Mouse (Mus musculus): ENCODE data around the gene Gm20741. TPM values are rescaled to one million over a fixed set of nuclear protein-coding genes. Genes with fewer than 3 reads are reported as not detected.

Gene Gm20741
- not detected for total RNA-seq (2021)

DNA sequence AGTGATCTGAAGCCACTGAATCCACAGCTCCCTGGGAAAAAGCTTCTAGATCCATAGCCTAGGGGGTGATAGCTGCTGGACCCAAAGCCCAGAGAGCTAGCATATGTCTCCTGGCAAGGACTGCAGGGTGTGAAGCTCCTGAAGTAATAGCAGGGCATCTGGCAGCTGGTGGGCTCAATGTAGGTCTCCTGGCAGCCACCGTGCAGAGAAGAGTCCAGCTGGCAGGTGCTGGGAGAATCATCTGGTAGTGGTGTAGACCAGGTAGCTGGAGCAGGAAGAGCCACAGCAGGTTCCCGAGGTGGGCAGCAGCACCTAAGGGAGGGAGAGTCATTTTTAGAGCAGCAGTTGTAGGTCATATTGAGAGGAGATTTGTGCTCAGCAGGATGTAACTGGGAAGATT is at the start of gene Gm20741:
Gene Gm20741 (minus strand): TSS at position 394 of the 400 bp plus-strand sequence.
- intact Hi-C loops (cut with DNase I) = no loop called here
- peak; percentile 70 for DNase-seq

DNA sequence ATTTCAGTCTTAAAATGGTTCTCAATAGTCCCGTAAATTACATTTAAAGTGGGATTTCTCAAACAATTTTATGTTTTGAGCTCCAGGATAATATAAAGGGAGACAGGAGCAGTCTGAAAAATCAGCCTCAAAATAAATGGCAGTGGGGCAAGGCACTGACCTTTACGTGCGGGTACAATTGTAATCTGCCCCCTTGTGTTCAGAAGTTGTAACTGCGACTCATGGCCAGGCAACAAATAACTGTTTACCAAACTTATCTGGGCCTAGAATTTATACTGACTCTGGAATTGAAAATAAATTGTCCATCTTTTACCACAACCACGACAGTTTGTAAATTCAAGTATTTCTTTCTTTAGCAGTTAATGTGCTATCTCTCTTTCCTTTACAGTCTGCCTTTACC is 39.4 kb upstream of the Gm20741 start:
- intact Hi-C loops (cut with DNase I) = no loop called here
- peak; percentile 27 for DNase-seq

DNA sequence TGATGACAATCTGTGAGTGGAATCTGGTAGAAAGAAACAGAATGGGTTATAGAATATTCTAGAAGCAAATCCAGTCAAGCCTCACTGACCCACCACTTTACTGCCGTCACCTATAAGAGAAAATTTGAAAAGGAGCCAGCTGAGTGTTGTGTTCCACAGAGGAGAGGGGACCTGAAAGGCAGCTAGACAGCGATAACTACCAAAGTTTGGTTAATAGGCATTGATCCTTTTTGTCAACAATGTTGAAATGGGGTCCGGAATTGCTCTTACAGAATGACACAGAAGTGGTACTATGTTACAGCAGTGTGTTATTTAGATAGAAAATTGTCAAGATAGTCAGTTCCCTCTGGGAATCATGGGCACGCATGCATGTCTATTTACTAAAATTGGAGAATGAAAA is 36.5 kb upstream of the Gm20741 start:
- DNase-seq = no peak
- intact Hi-C loops (cut with DNase I) = no loop called here

DNA sequence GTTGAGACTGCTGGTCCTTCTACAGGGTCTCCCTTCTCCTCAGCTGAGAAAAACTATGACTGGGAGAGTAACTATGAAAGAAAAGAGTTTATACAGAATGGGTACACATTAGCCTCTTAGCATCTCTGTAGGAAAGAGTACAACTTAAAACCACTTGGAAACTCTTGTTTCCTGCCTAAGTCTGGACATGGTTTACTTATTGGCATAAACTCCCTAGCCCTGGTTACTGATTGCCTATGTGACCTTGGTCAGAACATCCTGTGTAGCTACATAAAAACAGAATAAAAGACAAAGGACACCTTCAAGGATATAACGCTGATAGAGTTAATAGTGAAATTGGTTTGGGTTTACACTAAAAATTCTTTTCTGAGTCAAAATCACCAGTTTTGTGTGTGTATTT is 35.3 kb upstream of the Gm20741 start:
- DNase-seq = no peak
- intact Hi-C loops (cut with DNase I) = no loop called here

DNA sequence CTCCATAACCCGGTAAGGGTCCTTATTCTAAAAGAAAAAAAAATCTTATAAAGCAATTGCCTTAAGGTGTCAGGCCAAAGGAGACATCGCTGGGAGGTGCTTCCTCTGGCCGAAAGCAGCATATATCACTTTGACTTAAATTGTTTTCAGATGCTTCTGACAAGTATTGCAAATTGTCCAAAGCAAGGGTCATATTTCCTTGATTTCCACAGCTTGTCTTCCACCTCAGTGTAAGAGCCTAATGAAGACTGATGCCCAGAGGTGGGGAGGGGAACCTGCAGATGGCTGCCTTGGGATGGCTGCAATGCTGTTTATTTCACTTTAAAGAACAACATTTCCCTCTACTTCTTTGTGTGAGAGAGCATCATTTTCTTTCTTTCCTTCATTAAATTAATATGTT is 15.0 kb upstream of the Gm20741 start:
- no peak for DNase-seq
- intact Hi-C loops (cut with DNase I) = no loop called here

GRCm38 (mm10) chr16:88826095-88826652 is 14.2 kb upstream of the Gm20741 start, which contains the start of gene Krtap14:
Gene Krtap14, minus strand, starts transcription at chr16:88826145.
- no peak for DNase-seq

GRCm38 (mm10) chr16:88823736-88824135 is 11.7 kb upstream of the Gm20741 start:
- no peak for DNase-seq
- intact Hi-C loops (cut with DNase I) = no loop called here

More at GRCm38 (mm10) chr16:88826095-88826652, 14.2 kb upstream of the Gm20741 start, which contains the start of gene Krtap14:
- intact Hi-C loops (cut with DNase I) = no loop called here

DNA sequence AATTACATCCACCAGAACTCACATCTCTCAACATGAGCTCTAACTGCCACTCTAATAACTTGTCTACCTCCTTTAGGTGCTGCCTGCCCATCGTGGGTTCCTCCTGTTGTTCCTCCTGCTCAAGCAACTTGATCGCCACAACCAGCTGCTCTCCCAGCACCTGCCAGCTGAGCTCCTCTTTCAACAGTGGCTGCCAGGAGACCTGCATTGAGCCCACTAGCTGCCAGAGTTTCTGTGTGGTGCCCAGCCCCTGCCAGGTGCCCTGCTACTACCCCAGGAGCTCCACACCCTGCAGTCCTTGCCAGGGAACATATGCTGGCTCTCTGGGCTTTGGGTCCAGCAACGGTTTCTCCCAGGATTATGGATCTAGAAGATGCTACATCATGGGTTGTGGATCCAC is 8.0 kb upstream of the Gm20741 start, which contains the start of gene Krtap15:
Gene Krtap15 (plus strand): TSS at position 150 of the 400 bp plus-strand sequence.
- peak; percentile 60 for DNase-seq
- intact Hi-C loops (cut with DNase I) = no loop called here

DNA sequence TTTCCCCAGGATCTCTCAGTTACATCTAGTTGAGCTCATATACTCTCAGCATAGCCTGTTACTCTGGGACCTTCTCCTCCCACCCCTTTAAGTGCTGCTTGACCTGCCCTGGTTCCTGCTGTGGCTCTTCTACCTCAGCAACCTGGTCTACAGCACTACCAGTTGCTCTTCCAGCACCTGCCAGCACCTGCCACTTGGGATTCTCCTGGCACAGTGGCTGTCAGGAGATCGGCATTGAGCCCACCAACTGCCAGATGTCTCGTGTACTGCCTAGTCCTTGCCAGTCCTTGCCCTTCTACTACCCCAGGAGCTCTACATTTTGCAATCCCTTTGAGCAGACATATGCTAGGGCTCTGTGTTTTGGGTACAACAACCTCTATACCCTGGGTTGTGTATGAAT is 25.2 kb downstream of the Gm20741 start:
- intact Hi-C loops (cut with DNase I) = no loop called here
- peak; percentile 72 for DNase-seq

- intact Hi-C loops (cut with DNase I) = no loop called here
- no peak for DNase-seq
Observed at GRCm38 (mm10) chr16:88777596-88777995, 34.4 kb downstream of the Gm20741 start, which contains the start of gene Gm5965. Gene Gm5965, plus strand, starts transcription at chr16:88777896.

DNA sequence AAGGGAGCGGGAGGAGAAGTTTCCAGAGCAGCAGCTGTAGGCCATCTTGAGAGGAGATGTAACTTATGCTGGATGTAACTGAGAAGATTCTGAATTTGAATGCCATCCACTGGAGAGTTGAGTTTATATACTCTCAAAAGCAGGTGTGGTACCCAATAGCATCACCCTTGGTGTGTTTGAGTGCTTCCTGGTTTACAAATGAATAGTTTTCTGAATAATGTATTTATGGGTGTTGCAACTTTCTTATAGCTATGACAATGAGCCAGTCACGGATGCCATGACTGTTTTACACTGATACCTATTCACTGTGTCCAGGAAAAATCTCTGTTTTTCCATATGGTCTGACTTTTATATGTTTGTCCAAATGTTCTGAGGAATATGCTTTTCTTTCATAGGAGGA is 37.9 kb downstream of the Gm20741 start, which contains the start of gene 2310057N15Rik:
Gene 2310057N15Rik (minus strand): TSS at position 101 of the 400 bp plus-strand sequence.
- DNase-seq = no peak
- intact Hi-C loops (cut with DNase I) = no loop called here

Other genes with a start within 250 kb of the Gm20741 start
- under 1 TPM in 1 of 2 experiments, not detected in 1; 0.28 TPM for gene Cldn8, start 249.0 kb downstream of the Gm20741 start, total RNA-seq (2021)
- gene Krtap24-1, start 199.9 kb downstream of the Gm20741 start, total RNA-seq (2021) = not detected
- gene 2310079G19Rik, start 184.6 kb downstream of the Gm20741 start, total RNA-seq (2021) = not detected
- gene Krtap26-1, start 164.4 kb downstream of the Gm20741 start, total RNA-seq (2021) = not detected
- gene Krtap27-1, start 140.5 kb downstream of the Gm20741 start, total RNA-seq (2021) = not detected
- gene 2310061N02Rik, start 104.3 kb downstream of the Gm20741 start, total RNA-seq (2021) = not detected
- gene Krtap13-1, start 83.4 kb downstream of the Gm20741 start, total RNA-seq (2021) = not detected
- gene Krtap13, start 60.6 kb downstream of the Gm20741 start, total RNA-seq (2021) = not detected
- gene 2310034C09Rik, start 53.4 kb downstream of the Gm20741 start, total RNA-seq (2021) = not detected
- not detected for gene 2310057N15Rik, start 38.0 kb downstream of the Gm20741 start, total RNA-seq (2021)
- gene Gm5965, start 34.3 kb downstream of the Gm20741 start, total RNA-seq (2021) = not detected
- gene Krtap15, start 8.0 kb upstream of the Gm20741 start, total RNA-seq (2021) = not detected
- gene Krtap14, start 13.9 kb upstream of the Gm20741 start, total RNA-seq (2021) = not detected
- gene Krtap19-1, start 57.2 kb upstream of the Gm20741 start, total RNA-seq (2021) = not detected
- not detected for gene Krtap19-2, start 62.0 kb upstream of the Gm20741 start, total RNA-seq (2021)
- not detected for gene Krtap19-3, start 65.8 kb upstream of the Gm20741 start, total RNA-seq (2021)
- not detected for gene Krtap19-4, start 72.9 kb upstream of the Gm20741 start, total RNA-seq (2021)
- not detected for gene Krtap19-5, start 84.2 kb upstream of the Gm20741 start, total RNA-seq (2021)
- not detected for gene Krtap19-9b, start 120.0 kb upstream of the Gm20741 start, total RNA-seq (2021)
- not detected for gene Krtap16-3, start 150.7 kb upstream of the Gm20741 start, total RNA-seq (2021)
- gene Krtap22-2, start 198.5 kb upstream of the Gm20741 start, total RNA-seq (2021) = not detected
- gene Gm10229, start 203.1 kb upstream of the Gm20741 start, total RNA-seq (2021) = not detected
- not detected for gene Krtap6-1, start 219.5 kb upstream of the Gm20741 start, total RNA-seq (2021)
- not detected for gene Gm10228, start 229.3 kb upstream of the Gm20741 start, total RNA-seq (2021)
- gene Krtap6-5, start 235.7 kb upstream of the Gm20741 start, total RNA-seq (2021) = not detected